Mouse (Mus musculus): Measurements from ENCODE around the gene Ihh.

- TF ChIP-seq POLR2A (IDR thresholded peaks at IDR 0.05; ENCODE audit: low read depth, low read length) (no peak), CTCF (conservative IDR thresholded peaks at IDR 0.05; ENCODE audit: insufficient read depth, insufficient read length, low read depth, low read length) (no peak)
Observed at GRCm38 (mm10) chr1:74941651-74942360, 9.7 kb downstream of the Ihh start.

Data from kidney, adult 2 months (tissue).